Mouse (Mus musculus) layer of hippocampus, postnatal 36 days (tissue): ENCODE measurements around the gene Xpo5. TPM values are rescaled to one million over a fixed set of nuclear protein-coding genes. Genes with fewer than 3 reads are reported as not detected.

Source experiments
- DNase-seq, 2 experiments: peaks; one replicate each; pipeline ENCODE4 v3.0.0; 2022
- total RNA-seq, 2 experiments: library from RNA; stranded (reverse); gene quantifications; 2 replicates each; pipeline ENCODE4 v1.2.3; 2021

The Xpo5 gene
- total RNA-seq, 2 experiments from 2014 or later: 47.9 to 49.7 TPM

DNA sequence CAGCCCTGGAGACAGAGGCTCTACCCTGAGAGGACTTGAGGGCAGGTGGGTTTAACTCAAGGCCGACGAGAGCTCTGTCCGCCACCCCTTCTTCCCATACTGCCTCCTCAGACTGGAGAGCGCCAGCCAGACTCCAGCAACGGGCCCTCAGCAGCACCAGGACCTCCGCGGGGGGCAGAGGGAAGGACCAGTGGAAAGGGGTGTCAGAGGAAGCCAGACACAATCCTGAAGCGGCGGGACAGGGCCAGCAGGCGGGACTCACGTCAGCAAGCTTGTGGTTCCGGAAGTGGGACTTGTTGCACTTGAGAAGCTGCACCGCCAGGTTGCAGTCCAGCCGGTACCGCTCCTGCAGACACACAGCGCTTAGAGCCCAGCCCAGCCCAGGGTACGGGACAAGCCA is 57.1 kb downstream of the Xpo5 start:
- no peak for DNase-seq

DNA sequence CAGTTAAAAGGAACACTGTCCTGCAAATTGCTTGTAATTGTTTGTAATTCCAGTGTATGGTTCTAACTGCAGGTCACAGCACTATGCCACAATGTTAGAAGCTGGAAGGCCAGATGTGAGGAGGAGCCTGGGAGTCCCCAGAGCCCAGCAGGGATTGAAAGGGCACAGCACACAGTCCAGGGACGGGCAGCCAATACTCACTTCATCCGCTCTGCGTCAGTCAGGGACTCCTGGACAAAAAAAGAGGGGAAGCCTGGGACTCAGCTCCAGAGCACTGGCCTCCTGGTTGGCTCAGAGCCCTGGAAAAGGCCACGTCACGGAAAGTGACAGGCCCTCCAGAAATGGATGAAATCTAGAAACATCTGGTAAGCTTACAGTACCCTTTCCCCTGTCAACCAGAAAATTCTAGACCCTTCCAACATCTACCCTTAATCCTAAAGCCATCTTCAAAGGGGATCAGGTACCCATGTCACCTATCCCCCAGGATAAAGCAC is 59.7 kb downstream of the Xpo5 start:
- DNase-seq: no peak

DNA sequence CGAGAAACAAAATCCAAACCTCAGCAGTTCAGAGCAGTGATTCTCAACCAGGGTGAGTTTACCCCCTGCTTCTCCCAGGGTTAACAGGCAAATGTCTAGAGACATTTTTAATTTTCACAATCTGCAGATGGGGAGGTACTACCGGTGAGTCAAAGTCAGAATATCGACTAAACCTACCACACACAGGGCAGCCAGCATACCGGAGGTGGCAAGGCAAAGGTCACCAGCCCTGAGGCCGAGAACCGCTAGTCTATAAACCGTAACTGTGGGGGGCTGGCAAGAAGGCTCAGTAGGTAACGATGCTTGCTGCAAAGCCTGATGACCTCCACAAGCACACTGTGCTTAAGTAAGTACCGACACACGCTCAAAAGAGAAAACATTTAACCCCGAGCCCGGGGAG is 62.9 kb downstream of the Xpo5 start:
- DNase-seq: no peak

DNA sequence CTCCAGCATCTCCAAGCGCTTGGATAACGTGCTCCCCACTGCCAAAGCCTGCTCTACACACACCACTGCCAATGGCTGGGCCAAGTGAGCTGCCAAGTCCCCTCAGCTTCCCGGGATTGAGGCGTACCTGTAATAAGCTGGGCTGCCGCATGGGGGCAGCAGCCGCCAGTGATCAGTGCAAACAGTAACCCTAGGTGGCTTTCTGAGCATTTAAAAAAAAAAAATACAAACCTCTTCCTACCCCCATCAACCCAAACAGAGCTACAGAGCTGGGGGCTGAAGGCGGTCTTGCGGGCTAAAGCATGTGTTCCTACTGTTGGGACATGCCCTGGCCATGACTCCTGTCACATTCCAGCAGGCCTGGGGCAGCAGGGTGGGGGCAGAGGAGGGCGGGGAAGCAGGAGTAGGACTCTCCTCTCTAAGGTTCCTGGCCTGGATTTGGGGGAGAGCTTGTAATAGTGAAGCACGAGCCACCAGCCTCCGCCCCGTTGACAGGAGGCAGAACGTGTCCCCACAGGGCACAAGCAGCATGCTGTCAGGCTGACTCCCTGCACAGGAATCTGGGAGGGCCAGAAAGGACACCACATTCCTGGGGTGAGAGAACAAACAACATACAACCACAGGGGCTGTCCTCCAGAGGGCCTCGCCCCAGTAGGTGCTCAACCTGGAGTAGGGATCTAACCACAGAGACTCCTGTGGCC is 63.5 kb downstream of the Xpo5 start:
- DNase-seq: peak; percentile 87 to 89

DNA sequence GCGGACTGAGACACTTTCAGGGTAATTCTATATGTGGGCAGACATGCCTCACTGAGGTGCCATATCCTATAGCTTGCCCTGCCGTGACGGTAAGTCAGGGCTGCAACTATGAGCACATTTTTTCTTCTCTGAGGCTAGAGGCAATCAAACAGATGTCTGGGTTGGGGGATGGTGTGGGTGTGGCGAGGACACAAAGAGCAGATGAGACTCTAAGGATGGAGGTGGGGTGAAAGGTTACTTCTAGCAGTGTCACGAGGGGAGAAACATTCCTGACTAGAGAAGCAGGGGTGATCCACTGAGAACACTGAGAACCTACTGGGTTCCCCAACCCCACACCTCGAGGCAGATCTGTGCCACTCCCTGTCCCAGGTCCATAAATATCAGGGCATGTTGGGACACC is 64.4 kb downstream of the Xpo5 start:
- DNase-seq: no peak

DNA sequence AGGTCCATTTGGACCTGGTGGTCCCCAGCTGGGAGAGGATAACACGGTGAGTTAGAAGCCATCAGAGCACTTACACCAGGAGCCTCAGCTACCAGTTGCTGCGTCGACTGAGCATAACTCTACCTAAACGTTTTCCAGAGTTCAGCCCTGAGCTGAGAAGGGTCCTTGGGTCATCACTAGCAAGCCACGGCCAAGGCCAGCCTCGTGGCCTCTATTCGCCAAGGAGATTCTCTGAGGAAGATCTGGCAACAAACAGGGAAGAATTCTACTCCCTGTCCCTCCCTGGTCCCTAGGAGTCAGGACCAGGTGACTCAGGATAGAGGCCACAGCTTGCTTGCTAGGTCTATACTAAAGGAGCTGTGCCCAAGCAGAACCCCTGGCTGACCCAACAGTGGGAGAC is 64.9 kb downstream of the Xpo5 start:
- no peak for DNase-seq

DNA sequence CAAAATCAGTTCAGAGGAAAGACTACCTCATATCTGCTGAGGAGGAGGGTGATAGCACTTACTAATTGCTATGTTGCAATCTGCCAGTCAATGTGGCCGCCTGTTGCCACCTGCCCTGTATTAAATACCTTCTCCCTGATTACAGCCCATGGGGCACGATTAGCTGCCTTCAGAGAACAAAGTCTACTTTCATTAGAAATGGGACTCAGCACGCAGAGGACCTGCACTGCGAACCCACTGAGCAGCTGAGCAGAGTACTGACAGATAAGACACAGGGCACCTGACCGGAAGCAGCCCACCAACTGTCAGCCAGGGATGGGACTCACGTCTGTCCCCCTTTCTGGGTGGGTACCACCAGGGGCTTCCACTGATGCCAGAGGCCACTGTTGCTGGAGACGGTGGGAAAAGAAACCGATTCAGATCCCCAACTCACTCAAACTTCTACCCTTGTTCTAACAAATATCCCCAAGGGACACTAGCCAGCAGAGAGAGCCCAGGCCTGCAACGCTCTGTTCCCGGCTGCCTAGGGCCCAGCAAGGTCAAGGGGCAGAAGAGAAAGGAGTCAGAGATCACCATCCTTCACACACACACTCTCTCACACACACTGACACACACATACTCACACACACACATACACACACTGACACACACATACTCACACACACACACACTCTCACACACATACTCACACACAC is 65.6 kb downstream of the Xpo5 start:
- no peak for DNase-seq

DNA sequence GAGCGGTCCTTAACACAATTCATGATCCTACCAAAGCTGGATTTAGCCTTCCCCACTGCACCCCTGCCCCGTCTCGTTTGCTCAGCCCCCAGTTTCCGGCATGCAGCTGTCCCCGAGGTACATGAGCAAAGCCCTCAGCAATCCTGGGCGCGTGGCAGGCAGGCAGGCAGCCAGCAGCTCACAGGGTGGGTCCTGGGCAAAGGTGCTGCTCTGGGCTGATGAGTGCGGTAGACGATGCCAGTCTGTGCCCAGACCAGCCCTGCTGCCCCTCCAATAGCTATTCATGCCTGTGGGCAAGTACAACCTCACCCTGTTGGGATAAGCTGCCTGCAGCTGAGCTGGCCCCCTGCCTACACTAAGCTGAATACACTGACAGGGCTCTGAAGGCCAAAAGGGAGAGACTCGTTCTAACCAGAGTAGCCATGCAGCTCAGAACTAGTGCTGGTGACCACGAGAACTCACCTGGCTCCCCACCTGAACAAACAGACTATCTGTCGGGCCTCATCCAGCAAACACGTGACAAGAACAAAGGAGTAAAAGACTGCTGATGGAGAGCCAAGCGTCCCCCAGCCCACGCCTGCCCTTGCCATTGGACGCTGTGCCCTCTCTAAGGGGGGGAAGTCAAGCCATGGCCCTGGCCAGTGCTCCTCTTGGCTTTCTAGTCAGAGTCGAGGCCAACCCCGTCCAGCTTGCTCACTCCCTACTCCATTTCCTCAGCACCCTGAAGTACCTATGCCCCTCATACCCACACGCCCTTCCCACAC is 67.4 kb downstream of the Xpo5 start:
- no peak for DNase-seq

DNA sequence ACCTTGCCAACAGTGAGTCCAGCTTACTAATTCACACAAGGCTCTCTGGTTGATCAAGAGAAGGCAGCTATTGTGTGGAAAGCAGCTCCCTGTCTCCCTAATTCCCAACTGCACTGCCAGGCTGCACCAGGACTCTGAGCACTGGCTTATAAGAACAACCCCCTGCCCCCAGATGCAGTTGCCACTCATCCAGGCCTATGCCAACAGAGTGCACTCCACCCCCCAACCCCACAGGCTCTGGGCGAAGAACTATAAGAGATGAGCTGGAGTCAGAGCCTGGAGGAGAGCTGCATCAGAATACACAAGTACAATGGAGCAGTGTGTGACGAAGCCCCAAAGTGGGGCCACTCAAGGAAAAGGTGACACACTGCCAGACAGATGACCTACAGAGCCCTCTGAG is 69.5 kb downstream of the Xpo5 start:
- DNase-seq: no peak

DNA sequence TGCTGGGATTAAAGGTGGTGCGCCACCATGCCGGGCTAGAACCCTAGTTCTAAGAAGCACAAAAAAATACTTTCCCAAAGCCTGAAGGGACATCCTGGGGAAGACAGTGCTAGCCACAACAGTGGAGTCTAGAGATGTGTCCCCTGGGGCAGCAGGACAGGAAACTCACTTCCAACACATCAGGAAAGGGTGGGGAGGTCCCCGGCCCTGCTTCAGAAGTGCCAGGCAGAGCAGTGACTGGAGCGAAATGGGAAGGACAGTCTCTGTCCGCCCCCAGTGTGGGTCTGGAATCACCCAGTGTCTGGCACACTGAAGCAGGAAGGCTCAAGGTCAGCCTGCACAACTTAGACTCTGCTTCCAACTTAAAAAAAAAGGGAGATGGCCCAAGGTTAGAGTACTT is 70.1 kb downstream of the Xpo5 start:
- DNase-seq: no peak

DNA sequence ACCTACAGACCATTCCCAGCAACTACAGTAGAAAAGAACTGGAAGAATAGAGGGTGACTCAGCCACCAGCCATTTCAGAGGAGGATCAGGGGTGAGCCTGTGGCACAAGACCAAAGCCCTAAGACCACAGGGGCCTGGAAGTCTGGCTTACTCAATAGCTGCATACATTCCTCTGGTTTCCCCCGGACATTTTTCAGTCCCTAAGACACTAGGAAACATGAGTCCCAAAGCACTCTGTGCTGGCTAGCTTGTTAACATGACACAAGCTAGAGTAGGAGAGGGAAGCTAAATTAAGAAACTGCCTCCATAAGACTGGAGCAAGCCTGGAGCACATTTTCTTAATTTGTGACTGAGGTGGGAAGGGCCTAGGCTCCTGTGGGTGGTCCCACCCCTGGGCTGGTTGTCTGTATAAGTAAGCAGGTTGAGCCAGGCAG is 71.2 kb downstream of the Xpo5 start:
- no peak for DNase-seq

DNA sequence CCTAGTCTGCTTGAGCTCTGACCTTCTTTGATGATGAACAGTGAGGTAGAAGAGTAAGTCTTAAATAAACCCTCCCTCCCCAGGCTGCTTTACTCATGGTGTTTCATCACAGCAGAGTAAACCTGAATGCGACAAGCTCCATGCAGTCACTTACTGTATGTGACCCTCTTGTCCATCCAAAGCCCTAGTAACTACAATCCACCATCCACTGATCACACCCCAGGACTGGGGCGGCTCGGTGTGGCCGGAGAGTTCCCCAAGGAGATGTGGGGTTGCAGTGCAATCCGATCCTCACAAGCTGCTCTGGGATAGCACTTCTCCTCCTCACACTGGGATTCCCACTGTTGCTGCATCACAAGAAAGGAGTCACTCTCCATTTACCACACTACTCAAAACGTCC is 71.9 kb downstream of the Xpo5 start:
- no peak for DNase-seq

DNA sequence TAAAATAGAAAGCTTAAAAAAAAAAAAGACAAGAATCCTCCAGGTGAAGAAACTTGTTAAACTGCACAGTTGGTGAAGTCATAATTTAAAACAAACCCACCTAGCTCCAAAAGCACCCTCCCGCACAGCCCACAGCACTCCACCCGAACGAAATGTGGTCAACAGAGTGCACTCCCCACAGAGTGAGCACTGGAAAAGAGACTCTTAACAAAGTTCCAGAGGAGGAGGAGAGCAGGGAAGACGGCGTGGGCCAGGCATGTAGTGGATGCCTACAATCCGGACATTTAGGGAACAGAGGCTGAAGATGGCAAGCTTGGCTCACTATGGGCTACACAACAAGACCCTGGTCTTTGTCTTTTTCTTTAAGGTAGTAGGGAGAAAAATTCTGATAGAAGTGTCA is 72.5 kb downstream of the Xpo5 start:
- no peak for DNase-seq

DNA sequence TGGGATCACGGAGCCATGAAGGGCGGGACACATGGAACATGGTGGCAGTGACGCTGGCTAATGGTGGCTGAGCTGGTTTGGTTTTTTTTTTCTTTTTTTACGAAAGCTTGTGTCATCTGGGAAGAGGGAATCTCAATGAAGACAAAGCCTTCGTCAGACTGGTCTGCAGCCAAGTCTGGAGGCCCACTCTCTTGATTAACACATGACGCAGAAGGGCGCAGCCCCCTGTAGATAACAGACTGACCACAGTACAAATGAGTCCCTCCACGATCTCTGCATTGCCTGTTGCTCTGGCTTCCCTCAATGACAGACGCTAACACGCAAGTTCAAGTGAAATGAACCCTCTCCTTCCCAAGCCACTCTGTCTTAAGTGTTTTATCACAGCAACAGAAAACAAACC is 72.9 kb downstream of the Xpo5 start:
- no peak for DNase-seq

DNA sequence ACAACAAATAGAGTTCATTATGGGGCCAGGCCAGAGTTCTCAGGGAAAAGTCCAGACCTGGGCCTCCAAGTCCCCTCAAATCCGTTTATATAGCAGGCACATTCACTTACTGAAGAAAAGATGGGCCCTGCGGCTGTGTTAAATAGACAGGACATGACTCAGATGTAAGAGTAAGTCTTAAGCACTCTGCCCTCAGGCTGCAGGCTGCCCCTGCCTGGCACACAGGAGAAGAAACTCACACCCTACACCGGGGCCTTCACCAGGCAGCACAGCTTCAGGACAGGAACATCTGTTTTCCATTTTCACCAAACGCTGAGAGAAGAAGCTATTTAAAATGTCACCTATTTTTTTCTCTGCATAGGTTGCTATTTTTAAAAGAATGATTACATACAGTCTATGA is 75.0 kb downstream of the Xpo5 start:
- no peak for DNase-seq

DNA sequence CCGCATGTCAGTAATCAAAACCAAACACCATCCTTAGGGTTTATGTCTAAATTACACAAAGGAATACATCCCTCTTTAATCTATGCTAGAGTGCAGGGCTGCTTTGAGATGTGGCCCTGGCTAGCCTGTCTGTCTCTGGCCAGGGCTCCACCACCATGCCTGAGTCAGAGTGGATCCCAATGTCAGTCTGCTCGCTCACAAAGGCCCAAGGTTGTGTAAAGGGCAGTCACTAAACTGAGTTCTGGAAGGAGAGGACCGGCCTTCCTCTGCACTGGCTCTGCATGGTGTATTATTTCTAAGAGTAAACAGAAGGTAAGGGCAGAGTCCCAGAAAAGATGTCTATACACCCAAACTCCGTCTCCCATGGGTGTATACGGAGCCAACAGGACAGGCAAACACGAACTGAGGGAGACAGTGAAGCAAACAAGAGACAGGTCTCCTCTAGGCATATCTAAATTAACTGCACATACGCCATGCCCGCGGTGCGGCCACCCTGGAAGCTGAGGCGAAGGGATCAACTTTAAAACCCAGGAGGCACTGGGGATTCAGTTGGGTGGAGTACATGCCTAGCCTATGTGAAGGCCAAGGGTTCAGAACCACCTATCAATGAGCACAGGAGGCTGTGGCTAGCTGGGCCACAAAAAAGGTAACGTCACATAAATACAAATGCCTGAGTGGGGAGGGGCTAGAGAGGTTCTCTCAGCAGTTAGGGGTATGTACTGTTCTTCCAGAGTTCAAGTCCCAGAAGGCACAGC is 75.6 kb downstream of the Xpo5 start:
- no peak for DNase-seq

DNA sequence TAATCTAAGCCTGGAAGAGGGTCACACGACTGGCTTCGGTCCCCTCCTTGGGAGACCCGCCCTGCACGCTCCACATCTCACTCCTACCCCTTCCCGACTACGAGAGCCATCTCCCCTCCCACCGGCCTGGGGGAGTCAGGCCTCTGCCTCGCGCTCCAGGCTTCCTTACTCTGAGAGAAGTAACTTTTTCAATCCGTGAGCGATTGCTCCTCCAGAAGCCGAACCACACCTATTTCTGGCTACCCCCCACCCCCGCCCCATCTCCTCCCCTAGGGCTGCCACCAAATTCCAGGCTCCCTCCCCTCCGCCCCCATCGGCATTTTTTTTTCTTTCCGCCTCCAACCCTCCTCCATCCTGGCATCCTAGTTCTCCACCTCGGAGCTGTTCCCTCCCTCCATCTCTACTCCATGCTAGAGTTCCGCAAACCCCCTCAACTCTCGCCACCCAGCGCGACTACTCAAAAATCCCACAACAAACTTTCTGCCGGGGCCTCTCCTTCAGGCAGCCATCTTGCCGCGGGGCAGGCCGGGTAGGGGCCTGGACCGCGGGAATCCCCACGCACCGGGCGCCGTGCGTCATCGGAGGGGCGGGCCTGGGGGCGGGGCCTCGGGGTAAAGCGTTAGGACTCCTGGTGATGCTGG is 80.0 kb downstream of the Xpo5 start, which contains the start of gene Tjap1:
Gene Tjap1, minus strand, starts transcription at position 544 of the 641 bp plus-strand sequence.
- DNase-seq: peak; percentile 81 to 83

DNA sequence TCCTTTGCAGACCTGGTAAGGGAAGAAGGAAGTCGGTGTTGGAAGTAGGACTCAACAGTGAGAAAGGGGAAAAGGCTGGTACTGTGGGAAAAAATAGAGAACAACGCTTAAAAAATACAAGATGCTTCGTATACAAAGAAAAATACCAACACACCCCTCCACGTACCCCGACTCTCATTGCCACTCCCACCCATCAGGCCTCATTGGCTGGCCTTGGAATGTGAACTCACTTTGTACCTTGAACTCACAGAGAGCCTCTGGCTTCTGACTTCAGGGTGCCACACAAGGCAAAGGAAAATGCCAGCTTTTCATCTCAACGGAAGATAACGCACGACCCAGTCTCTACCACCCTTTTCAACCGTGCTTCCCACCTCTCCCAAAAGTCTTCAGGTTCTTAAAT is 80.6 kb downstream of the Xpo5 start:
- DNase-seq: no peak

DNA sequence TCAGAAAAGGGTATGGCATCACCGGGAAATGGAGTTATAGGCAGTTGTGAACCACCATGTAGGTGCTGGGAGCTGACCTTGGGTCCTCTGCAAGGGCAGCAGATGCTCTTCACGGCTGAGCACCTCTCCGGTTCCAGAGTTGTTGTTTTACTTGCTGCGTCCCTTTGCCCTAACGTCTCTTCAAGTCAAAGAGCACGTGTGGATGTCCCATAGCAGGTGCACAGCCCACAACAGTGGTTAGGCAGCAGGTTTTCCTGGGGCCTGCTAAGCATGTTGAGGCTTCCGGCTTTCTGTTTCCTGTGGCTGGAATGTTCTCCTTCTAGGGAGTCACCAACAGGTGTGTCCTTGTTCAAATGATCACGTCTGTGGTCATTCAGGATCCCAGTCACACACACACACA is 81.3 kb downstream of the Xpo5 start:
- DNase-seq: no peak

DNA sequence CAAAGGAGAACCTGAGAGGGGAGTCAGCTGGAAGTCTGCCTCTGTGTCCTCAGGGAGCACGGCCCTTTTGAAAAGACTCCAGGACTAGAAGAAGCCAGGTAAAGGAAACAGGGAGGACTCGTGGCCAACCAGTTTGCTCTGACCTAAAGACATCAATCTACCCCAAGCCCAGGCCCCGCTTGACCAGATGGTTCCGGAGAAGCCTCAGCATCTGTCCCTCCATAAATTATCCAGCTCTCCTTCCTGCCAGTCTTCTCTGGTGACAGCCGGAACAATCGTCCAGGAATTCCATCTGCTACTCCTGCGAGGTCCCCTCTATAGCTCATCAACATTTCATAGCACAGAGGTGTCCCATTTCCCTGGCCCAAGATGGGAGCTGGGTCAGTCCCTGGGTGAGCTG is 82.1 kb downstream of the Xpo5 start:
- DNase-seq: no peak

DNA sequence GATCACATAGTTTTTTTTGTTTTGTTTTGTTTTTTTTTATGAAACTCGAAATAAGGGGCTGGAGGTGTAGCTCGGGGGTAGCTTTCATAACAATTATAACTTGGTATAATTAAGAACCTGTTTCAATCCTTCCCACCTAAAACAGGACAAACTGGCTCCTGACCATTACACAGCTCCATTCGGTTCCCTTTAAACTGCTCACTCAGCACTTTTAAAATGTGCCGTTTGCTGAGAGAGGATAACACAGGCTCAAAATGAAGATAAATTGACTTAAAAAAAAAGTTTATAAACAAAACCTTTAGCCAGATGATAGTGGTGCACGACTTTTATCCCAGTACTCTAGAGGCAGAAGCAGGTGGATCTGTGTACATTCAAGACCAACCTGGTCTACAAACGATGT is 82.8 kb downstream of the Xpo5 start:
- DNase-seq: no peak

DNA sequence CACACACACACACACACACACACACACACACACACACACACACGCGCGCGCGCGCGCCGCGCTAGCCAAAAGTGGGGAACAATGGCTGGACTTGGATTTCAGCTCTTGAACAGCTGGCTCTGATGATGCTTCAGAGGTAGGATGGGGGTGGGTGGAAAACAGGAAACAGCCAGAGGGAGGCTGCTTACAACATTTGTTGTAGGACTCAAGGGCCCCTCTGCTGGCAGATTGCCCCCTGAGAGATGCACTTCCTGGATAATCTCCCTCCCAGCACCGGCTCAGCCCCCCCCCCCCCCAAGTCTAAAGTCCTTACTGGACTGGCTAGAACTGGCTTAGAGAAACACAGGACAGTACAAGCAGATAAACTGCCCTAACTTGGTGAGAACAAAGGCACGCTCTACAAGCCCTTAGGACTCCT is 85.1 kb downstream of the Xpo5 start:
- no peak for DNase-seq
